Mouse (Mus musculus) ovary, adult 18-20 months (tissue): ENCODE measurements at regions not wholly inside any gene's neighbourhood (a gene's known extent, or its start where the extent isn't known, plus 50 kb on each side); places are given as distances from the start of the nearest gene placed in this dataset.
"Not testable (repeated sequence)": the region's sequence is repeated elsewhere in the genome, so short reads cannot be mapped to it uniquely, and the experiment has no call there.

Experiments
- DNase-seq: peaks from one replicate; pipeline ENCODE4 v3.0.0; 2022; ENCODE audit warnings: low spot score, mixed read lengths

GRCm38 (mm10) chr14:53121704-53122103, 626.2 kb upstream of the Olfr1507 start:
- DNase-seq = not testable (repeated sequence)

- DNase-seq = not testable (repeated sequence)
These were observed 614.2 kb upstream of the Olfr1507 start for GRCm38 (mm10) chr14:53109732-53110131.

GRCm38 (mm10) chr14:53101362-53101761, 605.8 kb upstream of the Olfr1507 start:
- not testable (repeated sequence) for DNase-seq

DNA sequence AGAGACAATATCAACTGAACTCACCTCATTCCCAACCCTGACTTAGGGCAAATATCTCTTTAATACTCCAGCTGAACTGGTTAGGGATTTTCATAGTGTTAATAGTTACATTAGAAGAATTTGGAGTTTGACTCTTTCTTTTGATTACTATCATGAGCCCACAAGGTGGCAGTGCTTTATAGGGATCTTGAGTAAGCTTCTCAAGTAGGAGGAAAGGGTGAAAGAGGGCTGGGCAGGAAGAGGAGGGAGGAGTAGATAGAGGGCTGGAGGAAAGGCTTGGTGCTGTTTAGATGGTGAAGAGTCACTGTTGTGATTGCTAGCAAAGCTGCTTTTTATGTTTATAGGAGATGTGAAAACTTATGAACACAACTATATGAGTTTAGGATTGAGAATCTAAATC, 595.4 kb upstream of the Olfr1507 start:
- DNase-seq = not testable (repeated sequence)

GRCm38 (mm10) chr14:53081853-53082252, 586.3 kb upstream of the Olfr1507 start:
- not testable (repeated sequence) for DNase-seq

DNA sequence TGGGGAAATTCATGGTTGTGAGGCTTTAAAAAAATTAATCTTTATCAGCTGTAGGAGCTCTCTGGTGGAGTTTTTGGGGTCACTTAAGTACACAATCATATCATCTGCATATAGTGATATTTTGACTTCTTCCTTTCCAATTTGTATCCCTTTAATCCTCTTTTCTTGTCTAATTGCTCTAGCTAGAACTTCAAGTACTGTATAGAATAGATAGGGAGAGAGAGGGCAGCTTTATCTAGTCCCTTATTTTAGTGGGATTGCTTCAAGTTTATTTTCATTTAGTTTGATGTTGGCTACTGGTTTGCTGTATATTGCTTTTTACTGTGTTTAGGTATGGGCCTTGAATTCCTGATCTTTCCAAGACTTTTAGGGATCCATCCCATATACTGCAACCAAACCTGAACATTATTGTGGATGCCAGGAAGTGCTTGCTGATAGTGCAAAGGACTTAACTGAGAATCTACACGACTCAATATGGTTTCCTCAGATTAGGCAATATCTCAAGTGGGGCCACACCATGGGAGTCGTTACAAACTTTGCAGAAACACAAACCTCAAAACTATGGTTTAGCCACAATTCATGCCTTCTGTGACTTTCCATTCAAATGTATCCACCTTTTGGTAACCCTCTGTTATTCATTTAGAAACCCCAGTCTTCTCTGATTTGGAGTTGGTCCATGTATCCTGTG, 585.6 kb upstream of the Olfr1507 start:
- not testable (repeated sequence) for DNase-seq

DNA sequence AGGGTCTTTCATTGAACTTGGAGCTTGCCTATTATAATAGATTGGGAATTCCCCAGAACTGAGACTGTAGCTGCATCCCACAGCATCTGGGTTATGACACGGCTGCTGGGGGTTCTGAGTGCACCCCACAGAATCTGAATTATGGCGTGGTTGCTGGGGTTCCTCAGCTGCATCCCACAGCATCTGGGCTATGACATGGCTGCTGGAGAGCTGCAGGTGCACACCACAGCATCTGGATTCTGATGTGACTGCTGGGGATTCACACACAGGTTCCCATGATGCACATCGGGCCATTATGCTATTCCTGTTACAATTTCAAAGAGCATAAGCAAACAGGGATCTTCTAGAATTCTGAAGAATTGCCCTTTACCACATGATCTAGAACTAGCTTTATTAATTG, 585.0 kb upstream of the Olfr1507 start:
- not testable (repeated sequence) for DNase-seq

- DNase-seq = not testable (repeated sequence)
These were observed 580.4 kb upstream of the Olfr1507 start for GRCm38 (mm10) chr14:53075937-53076336.

DNA sequence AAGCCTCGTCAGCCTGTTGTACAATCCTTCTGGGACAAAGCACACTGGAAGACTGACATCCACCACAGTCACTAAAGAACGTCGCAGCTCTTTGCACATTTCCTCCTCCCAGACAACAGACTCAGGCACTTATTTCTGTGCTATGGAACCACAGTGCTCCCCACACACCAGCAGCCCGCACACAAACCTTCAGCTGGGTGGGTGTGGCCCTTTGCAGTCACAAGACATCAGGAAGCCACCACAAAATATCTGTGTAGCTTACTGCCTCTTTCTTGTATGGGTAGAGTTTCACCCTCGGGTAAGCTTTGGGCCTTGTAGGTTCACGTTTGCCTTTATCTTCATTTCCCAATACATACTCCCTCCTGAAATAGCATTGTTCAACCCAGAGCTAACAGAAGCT, 577.6 kb upstream of the Olfr1507 start:
- not testable (repeated sequence) for DNase-seq

DNA sequence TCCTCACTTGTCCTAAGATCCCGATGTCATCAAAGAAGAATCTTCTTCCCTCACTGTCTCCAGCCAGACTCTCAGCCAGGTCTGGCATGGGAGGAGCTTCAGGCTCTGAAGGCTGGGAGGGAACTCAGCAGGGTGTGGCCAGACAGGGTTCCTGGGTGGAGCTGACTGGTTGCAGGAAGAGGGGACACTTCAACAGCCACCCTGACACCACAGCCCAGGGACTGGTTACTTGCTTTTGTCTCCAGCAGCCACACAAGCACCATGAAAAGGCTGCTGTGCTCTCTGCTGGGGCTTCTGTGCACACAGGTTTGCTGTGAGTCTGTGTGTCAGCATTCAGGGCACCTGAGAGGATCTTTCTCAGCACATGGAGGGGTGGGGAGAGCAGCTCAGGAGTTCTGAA, 577.0 kb upstream of the Olfr1507 start:
- DNase-seq = not testable (repeated sequence)

DNA sequence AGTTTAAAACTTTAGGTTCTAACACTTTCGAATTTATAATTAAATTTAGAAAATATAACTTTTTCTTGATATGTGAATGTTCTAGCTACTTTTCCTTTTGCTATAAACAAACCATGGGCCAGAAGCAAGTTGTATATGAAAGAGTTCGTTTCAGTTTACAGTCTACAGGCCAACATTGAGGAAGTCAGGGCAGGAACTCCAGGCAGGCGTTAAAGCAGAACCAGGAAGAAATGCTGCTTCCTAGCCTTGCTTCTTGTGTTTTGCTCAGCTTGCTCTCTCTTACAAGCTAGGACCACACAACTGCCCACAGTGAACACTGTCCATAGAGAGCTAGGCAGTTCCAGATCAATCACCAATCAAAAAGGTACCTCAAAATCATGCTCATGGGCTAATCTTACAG, 558.9 kb upstream of the Olfr1507 start:
- not testable (repeated sequence) for DNase-seq

DNA sequence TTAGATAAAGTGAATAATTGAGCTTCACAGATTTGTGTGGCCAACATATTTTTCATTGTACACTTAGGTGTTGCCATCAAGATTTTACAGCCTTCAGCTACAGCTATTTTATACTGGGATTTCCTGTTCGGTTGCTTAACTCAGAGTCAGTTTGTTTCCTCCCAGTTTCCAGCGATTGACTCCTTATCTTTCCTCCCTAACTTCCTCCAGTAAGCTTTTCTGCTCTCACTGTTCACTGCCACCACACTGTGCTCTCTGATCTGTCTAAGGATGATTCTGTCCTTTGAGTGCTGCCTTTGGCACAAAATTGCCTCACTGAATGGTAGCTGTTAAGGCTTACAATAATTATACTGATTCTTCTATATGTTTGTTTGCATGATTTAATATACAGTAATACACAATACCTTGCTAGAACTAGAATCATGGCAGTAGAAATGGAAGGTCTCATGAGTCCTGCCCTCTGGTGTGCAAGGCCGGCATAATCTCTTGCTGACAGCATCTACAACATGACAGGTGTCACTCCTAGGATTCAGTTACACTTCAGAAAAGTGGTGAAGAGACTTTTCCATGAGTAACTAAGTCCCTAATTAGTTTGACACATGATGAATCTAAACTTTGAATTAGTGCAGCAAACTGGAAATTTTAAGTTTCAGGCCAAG, 558.0 kb upstream of the Olfr1507 start:
- not testable (repeated sequence) for DNase-seq

- DNase-seq = not testable (repeated sequence)
These were observed 552.1 kb upstream of the Olfr1507 start for GRCm38 (mm10) chr14:53047683-53048082.

DNA sequence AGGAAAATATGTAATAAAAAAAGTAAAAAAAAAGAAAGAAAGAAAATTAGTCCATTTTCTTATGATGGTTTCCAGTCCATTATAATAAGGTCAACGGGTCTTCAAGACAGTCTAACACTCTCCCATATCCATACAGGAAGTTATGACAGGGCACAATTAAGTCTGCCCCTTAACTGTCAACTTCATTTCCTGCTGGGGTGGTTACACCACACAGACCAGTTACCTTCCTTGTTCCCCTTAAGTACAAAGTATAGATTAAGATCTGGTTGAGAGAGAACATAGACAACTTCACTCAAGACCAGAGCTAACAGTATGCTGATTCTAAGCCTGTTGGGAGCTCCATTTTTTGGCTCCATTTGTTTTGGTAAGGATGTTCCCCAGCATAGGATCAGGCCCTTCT, 551.4 kb upstream of the Olfr1507 start:
- not testable (repeated sequence) for DNase-seq

- DNase-seq = not testable (repeated sequence)
These were observed 549.8 kb upstream of the Olfr1507 start for GRCm38 (mm10) chr14:53045331-53045730.

DNA sequence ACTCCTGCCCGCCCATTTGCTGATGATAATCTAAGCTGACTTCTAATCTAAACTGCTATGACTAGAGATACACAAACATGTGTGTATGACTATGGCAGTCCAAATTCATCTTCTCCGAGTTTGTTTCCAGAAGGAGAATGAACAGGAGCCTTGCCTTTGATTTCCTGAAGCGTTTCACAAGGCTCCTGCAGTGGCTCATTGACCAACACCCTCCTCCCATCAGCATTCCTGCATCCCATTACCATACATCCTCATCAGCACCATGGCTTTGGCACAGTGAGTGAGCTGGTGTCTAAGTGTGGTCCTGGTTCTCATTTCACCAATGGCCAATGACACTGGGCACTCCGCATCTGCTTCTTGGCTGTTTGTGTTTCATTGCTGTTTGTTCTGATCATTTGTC, 548.6 kb upstream of the Olfr1507 start:
- not testable (repeated sequence) for DNase-seq

- DNase-seq = not testable (repeated sequence)
These were observed 546.5 kb upstream of the Olfr1507 start for GRCm38 (mm10) chr14:53042016-53042415.

DNA sequence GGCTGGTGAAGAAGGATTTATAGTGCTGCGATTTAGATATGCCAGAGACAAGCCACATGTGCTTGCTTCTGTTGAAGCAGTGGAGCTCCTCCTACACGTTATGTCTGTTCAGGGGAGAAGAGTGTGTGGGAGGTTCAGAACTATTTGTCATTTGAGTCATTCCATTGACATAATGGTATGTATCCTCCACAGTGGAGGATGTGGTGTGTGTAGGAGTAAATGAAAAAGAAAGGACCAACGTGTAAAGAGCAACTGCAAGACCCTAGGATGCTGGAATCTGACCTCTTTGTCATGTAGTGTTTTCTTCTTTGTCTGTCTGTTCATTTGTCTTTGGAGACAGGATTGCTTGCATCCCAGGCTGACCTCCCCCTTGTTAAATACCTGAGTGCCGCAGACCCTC, 543.9 kb upstream of the Olfr1507 start:
- DNase-seq = not testable (repeated sequence)

- not testable (repeated sequence) for DNase-seq
These were observed 539.4 kb upstream of the Olfr1507 start for GRCm38 (mm10) chr14:53034940-53035339.

DNA sequence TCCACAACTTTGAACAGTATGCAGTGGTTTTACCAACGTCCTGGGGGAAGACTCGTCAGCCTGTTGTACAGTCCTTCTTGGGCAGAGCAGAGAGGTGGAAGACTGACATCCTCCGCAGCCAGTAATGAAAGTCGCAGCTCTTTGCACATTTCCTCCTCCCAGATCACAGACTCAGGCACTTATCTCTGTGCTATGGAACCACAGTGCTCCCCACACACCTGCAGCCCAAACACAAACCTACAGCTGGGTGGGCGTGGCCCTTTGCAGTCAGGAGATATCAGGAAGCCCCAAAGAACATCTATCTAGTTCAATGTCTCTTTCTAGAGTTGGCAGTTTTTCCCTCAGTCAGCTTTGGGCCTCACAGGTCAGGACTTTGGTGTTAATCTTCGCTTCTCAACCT, 537.7 kb upstream of the Olfr1507 start:
- DNase-seq = not testable (repeated sequence)

- not testable (repeated sequence) for DNase-seq
These were observed 536.9 kb upstream of the Olfr1507 start for GRCm38 (mm10) chr14:53032498-53032897.

- DNase-seq = not testable (repeated sequence)
These were observed 534.7 kb upstream of the Olfr1507 start for GRCm38 (mm10) chr14:53030227-53030626.

- not testable (repeated sequence) for DNase-seq
These were observed 531.4 kb upstream of the Olfr1507 start for GRCm38 (mm10) chr14:53026958-53027357.
